Mouse (Mus musculus): ENCODE results near the gene Nlrx1.

Gene Nlrx1

DNA sequence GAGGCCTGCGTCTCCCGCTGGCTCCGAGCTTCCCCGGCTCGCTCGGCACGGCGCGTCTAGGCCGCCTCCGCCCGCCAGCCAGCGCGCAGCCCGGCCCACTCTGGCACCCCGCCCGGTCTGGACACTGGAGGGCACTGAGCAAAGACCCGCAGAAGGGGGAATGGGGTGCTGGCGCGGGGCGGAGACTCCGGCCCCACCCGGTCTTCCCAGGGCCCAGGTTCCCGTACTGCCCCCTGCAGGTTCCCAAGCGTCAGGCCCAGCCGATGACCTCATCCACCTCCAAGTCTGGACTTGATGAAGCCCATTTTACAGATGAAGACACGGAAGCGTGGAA lies 405 bp downstream of the Nlrx1 start:
- peak; percentile 66 to 73 for DNase-seq (ENCODE audit: low spot score in 2 of 2)

DNA sequence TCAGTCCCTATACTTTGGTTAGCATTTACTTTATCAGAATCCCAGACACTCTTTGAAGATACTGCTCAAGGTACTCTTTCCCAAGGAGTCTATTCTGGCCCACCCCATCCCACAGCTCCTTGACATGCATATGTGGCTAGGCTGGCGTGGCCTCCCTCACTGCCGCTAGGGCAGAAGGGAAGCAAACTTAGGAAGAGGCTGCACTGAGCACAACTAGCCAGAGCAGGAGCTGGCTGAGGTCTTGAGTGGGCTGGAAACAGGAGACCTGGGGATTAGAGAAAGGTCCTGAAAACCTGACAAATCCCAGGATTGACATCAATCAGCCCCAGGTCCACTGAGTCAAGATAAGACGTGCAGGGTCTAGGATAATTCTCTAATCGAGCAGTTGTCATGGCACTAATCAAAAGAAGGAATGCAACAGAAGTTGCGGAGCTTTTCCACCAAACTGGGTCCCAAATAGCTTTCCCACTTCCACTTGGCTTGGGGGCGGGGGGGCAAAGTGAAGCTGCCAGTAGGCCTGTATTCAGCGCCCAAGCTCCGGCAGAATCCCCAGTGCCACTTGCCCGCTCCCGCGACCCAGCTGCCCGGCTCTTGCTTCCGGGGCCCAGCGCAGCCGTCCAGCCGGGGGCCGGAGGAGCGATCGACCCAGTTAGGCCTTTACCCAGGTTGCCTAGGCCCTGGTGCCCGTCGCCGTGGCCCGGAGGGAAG lies 926 bp downstream of the Nlrx1 start:
- DNase-seq (ENCODE audit: low spot score in 2 of 2) = no peak

DNA sequence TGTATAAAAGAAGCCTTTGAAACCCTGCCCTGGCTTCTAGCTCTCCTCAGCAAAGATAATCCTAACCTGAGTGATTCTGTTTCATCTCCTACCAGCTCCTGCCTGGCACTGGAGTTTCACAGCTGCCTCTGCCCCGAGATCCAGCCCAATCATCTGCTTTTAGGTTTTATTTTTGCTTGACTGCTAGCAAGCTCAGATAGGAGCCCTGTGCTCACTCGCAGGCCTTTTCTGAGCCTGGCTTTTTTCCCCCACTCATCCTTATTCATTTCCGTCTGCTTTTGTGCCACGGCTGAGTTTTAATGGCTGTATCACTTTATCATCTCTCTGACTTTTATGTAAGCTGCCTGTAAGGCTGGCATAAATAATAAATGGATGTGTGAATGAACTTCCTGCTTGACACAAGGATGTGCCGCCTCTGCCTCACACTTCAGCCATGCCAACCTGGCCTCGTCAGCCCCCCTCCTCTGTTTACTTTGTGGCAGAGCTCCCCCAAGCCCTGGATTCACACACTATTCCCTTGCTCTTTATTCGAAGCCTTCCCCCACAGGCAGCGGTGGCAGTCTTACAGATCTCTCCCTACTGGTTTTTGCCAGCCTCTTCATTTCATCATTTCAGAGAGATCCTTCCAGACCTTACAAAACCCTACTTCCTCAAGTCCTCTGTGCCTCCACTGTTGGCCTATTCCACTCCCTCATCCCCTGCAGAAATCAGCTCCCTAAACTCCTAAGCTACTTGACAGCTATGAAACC lies 1.7 kb downstream of the Nlrx1 start:
- DNase-seq (ENCODE audit: low spot score in 2 of 2) = peak in 1 of 2 experiments; percentile 27

DNA sequence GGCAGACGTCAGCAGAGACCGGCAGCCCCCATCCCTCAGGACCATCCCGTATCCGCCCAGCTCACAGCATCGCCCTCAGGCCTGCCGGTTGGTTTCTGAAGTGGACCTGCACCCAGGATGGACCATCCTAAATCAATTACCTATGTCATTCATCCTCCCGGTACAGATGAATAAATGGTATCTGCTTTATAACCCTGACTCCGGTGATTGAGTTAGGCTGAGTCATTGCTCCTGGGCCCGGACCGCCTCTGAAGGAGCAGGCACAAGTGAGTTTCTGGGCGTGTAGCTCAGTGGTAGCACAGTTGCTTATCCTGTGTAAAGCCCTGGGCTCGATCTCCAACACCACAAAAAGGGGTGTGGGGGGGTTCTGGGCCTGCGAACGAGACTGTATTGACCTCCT lies 7.0 kb downstream of the Nlrx1 start:
- DNase-seq (ENCODE audit: low spot score in 2 of 2) = no peak

DNA sequence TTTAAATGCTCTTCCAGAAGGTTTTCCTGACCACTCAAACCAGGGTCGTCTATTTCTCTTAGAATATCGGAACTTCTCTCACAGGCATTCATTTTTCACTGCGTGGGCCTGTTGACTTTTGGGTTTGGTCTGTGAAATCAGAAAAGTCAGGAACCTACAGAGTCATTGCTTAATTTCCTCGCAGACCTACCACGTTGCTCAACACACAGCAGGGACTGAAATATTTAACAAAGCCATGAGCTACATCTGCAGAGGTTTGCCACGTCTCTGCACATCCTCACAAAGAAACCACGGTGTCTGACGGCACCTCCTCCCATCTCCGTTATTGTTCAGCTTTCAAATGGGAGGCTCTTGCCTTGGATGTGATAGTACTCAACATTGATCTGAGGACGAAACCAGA lies 9.4 kb downstream of the Nlrx1 start:
- DNase-seq (ENCODE audit: low spot score in 2 of 2) = no peak

DNA sequence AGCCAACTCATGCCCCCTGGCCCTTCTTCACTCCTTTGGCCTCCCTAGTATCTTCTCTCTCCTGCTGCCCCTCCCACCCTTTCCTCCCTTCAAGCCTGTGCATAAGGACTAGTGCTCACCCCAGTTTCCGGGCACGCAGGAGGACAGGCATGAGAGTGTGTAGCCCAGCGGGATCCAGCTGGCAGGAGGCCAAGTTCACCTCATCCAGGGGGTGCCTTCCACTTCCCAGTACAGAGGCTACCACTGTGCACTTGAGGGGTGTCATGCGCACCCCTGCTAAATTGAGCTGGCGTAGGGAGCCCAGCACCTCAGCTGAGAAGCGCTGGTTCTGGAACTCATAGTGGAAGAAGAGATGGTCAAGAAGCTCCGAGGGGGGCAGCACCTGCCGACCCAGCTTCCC lies 12.2 kb downstream of the Nlrx1 start:
- DNase-seq (ENCODE audit: low spot score in 2 of 2) = no peak

DNA sequence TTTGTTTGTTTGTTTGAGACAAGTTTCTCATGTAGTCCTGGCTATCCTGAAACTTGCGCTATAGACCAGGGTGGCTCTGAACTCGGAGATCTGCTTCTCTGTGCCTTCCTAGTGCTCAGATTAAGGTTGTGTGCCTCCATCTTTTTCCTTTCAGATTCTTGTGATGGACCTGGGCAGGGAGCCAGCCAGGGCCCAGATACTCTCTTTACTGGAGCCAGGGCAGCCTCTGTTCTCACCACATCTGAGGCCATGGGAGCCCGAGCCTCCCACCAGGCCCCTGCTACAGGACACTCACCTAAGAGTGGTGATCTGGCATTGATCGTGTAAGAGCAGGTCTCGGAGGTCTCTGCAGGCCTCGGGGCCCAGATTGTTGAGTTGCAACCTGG lies 13.3 kb downstream of the Nlrx1 start:
- no peak for DNase-seq (ENCODE audit: low spot score in 2 of 2)

DNA sequence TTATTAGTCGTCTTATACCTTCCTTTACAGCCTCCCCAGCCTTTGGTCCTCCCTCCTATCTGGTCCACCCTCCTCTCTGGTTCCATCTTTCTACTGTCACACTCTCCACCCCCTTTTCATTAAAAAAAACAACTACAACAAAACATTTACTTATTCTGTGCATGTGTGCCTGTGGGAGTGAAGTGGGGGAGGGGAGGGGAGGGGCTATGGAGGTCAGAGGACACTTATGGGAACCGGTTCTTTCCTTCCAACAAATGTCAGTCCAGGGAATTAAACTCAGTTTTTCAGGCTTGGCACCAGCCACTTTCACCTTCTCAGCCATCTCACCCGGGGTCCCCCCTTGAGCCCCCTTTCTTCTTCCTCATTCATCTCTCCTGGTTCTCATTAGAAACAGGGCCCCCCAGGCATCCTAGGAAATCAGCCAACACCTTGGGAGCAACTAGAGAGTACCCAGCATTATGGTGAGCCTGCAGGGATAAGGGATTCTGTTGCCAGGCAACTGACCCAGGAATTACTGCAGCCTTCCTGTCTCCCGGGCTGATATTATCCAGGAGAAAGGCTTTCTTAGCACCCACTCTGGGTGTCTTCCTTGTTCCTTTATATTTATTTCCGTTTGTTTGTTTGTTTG lies 13.8 kb downstream of the Nlrx1 start:
- no peak for DNase-seq (ENCODE audit: low spot score in 2 of 2)

DNA sequence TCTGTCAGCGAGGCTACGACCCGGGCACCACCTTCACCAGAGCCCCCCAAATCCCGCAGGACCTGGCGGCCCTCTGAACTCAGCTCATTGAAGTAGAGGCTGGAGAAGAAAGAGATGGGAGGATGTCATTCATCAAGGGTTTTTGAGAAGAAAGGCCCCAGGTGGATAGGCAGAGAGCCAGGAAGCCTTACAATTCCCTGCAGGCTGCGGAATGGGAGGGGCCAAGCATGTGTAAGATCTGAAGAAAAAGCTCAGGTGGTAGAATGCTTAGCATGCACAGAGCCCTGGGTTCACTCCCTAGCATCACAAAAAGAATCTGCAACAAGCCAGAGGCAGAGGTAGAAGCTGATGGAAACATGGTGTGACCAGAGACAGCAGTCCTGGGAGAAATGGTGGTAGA lies 15.0 kb downstream of the Nlrx1 start:
- DNase-seq (ENCODE audit: low spot score in 2 of 2) = no peak

DNA sequence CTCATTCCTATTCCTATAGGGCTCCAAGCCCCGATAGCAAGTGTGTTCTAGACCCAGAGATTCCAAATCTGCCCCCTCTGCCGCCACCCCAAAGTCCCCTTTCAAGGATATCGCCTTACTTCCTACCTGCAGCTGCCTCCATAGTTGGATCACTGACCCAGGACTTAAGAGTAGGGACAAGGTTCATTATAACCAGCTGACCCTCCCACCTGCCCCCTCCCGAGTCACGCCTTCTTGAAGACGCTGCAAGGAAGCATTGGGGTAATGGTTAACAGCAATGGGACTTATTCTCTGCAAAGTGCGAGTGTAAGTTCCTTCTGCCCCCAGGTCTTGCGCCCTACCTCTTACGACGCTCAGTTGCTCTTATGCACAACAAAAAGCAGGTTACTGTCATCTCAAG lies 17.1 kb downstream of the Nlrx1 start, which contains the start of gene Pdzd3:
Pdzd3 (minus strand) TSS at position 158 of the 400 bp plus-strand sequence.
- DNase-seq (ENCODE audit: low spot score in 2 of 2) = no peak

DNA sequence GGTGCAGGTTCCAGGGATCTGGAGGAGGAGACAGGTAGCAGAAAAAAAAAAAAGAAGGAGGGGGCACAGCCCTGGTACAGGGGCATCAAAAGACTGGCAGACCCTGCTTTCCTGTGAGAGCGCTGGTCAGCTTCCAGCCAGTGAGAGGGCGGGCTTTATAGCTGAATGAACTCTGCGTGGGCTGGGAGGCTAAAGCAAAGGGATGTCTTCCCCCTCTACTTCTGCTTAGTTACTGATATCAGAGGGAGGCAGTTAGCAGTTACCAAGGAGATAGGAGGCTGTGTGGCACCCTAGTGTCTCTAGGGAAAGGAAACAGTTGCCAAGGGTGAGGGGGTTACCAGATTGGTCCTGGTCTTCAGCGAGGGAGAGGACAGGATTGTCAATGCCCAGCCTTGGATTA lies 18.0 kb downstream of the Nlrx1 start:
- no peak for DNase-seq (ENCODE audit: low spot score in 2 of 2)

DNA sequence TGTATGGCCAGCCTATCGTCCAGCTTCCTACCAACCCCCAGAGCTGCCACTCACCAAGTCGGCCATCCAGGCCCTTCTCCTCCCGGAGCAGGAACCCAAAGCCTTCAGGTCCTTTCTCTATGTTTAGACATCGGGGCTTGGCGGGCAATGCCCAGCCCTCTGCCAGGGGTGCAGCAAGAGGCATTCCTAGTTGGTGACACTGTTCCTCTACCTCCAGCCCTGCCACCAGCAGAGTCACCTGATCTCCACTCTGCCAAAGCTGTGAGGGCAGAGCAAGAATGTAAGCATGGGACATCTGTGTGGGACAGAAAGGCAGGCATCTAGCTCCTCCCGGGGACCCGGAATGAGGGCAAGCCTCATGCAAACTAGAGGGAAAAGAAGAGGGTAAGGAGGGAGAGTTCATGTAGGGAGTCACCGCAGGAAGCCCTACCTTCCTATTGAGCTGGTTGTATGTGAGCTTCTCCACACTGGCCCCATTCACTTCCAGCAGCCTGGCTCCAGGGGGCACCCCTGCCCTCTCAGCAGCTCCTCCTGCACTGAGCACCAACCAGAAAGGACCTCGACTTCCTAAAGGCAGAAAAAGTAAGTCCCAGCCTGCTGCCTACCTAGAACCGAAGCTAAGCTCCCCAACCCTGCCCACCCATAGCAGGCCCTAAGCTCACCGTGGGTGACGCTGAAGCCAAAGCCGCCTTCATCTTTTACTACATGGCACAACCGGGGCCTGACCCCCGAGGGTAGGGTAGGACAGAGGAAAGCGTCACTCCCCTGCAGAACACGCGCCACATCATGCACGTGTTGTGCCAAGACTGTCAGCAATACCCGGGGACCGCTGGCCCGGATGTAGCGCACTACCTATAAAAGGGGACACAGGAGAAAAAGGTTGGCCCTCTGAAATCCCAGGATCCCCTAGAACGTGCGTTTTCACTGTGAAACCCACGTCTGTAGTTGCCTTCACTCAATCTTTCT lies 18.9 kb downstream of the Nlrx1 start:
- peak in 1 of 2 experiments; percentile 59 for DNase-seq (ENCODE audit: low spot score in 2 of 2)

DNA sequence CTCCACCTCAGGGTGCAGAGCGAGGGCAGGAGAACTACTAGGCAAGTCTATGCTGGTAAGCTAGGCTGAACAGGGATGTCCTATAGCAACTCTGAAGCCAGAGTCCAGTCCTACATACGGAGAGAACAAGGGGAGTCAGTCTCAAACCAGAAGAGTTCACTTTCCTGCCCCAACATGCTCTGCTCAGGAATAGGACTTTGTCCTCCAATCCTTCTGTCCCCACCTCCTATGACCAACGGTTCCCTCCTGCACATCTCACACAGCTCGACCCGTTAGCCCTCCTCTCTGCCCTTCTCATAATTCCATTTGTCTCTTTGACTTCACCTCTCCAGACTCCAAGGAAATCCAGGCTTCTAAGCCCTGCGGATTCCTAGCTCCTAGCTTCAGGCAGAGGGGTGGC lies 20.5 kb downstream of the Nlrx1 start:
- DNase-seq (ENCODE audit: low spot score in 2 of 2) = no peak

DNA sequence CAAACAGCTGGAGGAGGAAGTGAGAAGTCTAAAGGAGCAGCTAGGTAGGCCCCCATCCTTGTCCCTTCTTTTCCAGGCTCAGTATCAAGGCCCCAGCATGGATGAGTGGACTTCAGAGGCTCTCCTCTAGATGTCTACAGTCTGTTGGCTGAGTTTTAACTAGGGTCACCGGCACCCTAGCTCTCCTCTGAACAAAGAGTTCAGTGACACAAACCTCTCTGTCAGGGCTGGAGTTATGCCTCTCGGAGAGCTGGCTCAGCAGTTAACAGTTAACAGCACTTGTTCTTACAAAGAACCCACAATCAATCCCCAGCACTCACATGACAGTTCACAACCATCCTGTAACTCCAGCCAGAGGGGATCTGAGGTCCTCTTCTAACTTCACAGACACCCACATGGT lies 24.8 kb downstream of the Nlrx1 start:
- no peak for DNase-seq (ENCODE audit: low spot score in 2 of 2)

DNA sequence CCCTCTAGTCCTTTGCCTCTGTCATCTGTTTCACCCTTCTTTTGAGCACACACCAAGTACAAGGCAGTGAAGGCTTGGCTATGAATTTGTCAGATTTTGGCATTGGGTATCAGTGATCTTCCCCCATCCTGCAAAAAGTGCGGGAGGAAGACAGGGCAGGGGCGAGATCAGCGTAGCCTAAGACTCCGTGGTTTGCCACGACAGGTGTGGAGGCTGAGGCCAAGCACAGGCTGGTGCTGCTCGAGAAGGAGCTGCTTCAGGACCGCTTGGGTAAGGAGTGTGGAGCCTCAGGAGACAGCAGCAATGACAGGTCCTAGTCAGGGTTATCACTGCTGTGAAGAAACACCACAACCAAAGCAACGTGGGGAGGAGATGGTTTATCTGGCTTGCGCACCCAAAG lies 27.0 kb downstream of the Nlrx1 start:
- DNase-seq (ENCODE audit: low spot score in 2 of 2) = no peak

DNA sequence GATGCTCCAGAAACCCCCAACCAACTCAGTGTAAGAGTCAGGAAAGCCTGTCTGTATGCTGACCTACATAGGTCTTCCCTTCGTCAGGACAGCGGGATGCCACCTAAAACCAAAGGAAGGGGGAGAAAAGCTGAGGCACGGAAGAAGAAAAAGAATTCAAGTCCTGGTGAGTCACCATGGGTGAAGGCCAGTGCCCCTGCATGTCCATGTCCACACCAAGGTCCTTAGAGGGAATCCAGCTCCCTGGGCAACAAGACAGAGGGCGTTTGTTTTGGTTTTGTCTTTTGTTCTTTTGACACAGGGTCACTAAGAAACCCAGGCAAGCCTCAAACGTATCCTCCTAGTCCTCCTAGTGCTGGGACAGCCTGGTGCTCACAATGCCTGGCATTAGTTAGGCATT lies 27.5 kb downstream of the Nlrx1 start:
- no peak for DNase-seq (ENCODE audit: low spot score in 2 of 2)

DNA sequence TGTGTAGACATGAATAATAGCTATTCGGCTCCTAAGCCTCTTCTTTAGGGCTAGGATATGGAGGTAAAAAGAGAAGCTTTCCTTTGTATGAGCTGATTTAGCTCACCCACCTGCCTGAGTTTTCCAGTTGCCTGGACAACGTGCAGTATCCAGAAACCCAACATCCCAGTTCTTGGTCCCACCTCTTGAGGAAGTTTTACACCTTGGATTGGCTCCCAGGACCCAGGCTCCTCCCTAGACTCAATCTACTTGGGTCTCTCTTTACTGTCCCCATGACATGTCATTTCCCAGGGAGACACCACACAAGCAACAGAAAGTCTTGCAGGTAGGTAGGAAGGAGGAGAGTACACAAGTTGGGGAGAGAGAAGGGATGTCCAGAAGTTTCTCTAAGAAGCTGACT lies 28.0 kb downstream of the Nlrx1 start, which contains the start of gene Ccdc153:
Ccdc153 (plus strand) TSS at position 278 of the 400 bp plus-strand sequence.
- DNase-seq (ENCODE audit: low spot score in 2 of 2) = no peak

DNA sequence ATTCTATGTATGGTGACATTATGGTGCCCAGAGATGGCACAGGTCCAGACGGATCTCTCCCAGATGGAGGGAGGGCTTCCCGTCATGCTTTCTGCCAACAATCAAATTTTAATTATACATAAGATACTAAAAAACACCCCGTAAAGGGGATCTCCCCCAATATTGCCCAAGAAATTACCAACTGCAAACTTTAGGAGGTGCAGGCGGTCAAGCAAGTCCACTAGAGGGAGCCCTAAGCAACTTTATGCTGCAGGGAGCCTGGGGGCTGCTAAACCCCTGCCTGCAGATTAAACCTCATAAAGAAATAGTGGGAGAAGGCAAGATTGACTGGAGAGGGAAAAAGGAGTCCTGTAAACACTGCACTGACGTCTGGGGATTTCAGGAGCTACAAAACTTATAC lies 29.0 kb downstream of the Nlrx1 start:
- DNase-seq (ENCODE audit: low spot score in 2 of 2) = peak in 1 of 2 experiments; percentile 39

DNA sequence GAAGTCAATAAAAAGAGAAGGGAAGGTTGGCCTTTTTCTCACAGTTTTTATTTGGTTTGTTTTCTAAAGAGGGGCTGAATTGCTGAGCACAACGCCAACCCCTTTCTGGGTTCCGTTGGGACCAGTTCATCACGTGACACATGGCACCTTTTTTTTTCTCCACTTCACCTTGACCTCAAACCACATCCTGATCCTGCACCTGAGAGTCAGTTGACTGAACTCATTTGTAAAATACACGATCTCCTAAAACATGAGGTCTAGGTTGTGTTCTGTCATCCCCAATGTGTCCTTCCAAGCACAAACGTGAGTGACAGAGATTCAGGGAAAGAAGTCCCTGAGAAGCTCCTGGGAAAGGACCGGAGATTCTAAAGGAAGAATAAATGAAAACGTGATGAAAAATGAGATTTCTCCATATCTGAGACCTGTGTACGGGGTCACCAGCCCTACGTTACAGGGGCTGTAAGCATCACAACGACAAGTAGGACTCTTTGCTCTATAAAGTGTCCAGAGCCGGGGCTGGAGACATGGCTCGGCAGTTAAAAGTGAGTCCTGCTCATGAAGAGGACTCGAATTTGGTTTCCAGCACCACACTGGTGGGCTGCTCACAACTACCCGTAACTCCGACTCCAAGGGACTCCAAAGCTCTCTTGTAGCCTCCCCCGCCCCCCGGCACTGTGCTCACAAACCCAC lies 29.8 kb downstream of the Nlrx1 start:
- no peak for DNase-seq (ENCODE audit: low spot score in 2 of 2)

DNA sequence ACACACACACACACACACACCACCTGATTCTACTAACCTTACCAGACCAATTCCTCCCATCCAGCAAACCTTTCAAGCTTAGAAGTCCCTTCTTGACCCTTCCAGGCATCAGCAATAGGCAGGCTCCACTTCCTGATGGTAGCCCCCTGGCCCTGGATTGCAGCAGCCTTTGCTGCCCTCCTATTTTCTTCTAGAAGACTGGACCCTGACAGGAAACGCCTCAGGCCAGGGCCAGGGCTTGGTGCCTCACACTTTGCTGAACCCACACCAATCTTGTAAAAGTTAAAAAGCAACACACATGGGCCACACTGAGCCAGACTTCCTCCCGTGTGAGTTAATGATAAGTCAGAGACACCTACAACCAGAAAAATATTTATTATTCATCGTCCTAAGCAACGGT lies 31.3 kb downstream of the Nlrx1 start:
- no peak for DNase-seq (ENCODE audit: low spot score in 2 of 2)

DNA sequence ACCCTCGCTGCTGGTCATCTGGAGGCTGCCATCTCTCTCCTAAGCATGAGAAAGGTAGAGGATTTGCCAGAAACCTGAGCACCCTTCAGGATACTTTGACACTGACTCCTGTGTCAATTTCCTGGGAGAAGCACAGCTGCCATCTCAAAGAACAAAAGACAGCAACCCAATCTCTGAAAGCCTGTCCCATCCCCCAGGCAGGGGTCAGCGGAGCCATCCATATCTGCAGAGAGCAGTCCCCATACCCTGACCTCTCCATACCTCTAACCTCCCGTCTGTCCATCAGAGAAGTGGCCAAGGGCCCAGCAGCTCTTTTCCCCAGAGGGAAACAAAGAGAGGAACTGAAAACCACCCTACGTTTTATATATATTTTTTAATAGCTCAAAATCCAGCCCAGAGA lies 31.8 kb downstream of the Nlrx1 start:
- DNase-seq (ENCODE audit: low spot score in 2 of 2) = no peak

All from frontal cortex, postnatal 14 days (tissue).